Mouse (Mus musculus): ENCODE measurements around the gene Cops7b. TPM values are rescaled to one million over a fixed set of nuclear protein-coding genes. Genes with fewer than 3 reads are reported as not detected.
A peak's percentile ranks its signal among the peaks of the same experiment; 100 is the strongest.

Gene Cops7b
- polyA plus RNA-seq, 1 experiment from 2014 or later: 45.9 TPM

- 50% methylated on average over 1 of the region's 1 CpGs for WGBS
- Histone ChIP-seq H3K27me3 (ENCODE audit: insufficient read depth, poor library complexity, severe bottlenecking) (no peaks in the 10 kb centered on the region), H3K36me3 (peaks cover 19% of the 10 kb centered on the region), H3K4me1 (no peaks in the 10 kb centered on the region), H3K4me3 (no peak overlapping the region), H3K9me3 (no peaks in the 10 kb centered on the region), H3K27ac (no peak overlapping the region)
- DNase-seq (ENCODE audit: low spot score): no peak
Observed at GRCm38 (mm10) chr1:86612081-86612480, 29.4 kb downstream of the Cops7b start.

GRCm38 (mm10) chr1:86614269-86614668 is 31.6 kb downstream of the Cops7b start:
- H3K4me1 ChIP-seq: no peaks in the 10 kb centered on the region
- no peak overlapping the region for H3K27ac ChIP-seq
- no peaks in the 10 kb centered on the region for H3K9me3 ChIP-seq
- no peaks in the 10 kb centered on the region for H3K27me3 ChIP-seq (ENCODE audit: insufficient read depth, poor library complexity, severe bottlenecking)
- H3K36me3 ChIP-seq: peaks cover 5% of the 10 kb centered on the region; the same call in 1 of the 2 replicates
- DNase-seq (ENCODE audit: low spot score): no peak
- H3K4me3 ChIP-seq: no peak overlapping the region

- no peaks in the 10 kb centered on the region for H3K27me3 ChIP-seq (ENCODE audit: insufficient read depth, poor library complexity, severe bottlenecking)
- H3K4me1 ChIP-seq: no peaks in the 10 kb centered on the region
- no peaks in the 10 kb centered on the region for H3K36me3 ChIP-seq
- no peak overlapping the region for H3K27ac ChIP-seq
- H3K4me3 ChIP-seq: no peak overlapping the region
- no peak for DNase-seq (ENCODE audit: low spot score)
- no peaks in the 10 kb centered on the region for H3K9me3 ChIP-seq
- 56% methylated on average over 10 of the region's 10 CpGs for WGBS
Observed at GRCm38 (mm10) chr1:86618454-86619125, 35.9 kb downstream of the Cops7b start.

GRCm38 (mm10) chr1:86622296-86622695 is 39.6 kb downstream of the Cops7b start:
- H3K27me3 ChIP-seq (ENCODE audit: insufficient read depth, poor library complexity, severe bottlenecking): no peaks in the 10 kb centered on the region
- WGBS: 73% methylated on average over 2 of the region's 2 CpGs

GRCm38 (mm10) chr1:86623001-86624000 is 40.6 kb downstream of the Cops7b start:
- WGBS: 49% methylated on average over 16 of the region's 16 CpGs

More at GRCm38 (mm10) chr1:86622296-86622695, 39.6 kb downstream of the Cops7b start:
- Histone ChIP-seq H3K4me1 (no peaks in the 10 kb centered on the region), H3K27ac (no peak overlapping the region), H3K9me3 (no peaks in the 10 kb centered on the region), H3K36me3 (no peaks in the 10 kb centered on the region), H3K4me3 (no peak overlapping the region)
- DNase-seq (ENCODE audit: low spot score): no peak

GRCm38 (mm10) chr1:86628270-86628669 is 45.6 kb downstream of the Cops7b start:
- no peaks in the 10 kb centered on the region for H3K27me3 ChIP-seq (ENCODE audit: insufficient read depth, poor library complexity, severe bottlenecking)
- no peaks in the 10 kb centered on the region for H3K9me3 ChIP-seq
- 0 out of 2 replicates have a peak, but pooled peaks cover 3% of the 10 kb centered on the region for H3K4me1 ChIP-seq
- no peak for DNase-seq (ENCODE audit: low spot score)
- no peaks in the 10 kb centered on the region for H3K36me3 ChIP-seq
- WGBS: 70% methylated on average over 3 of the region's 3 CpGs
- H3K4me3 ChIP-seq: no peak overlapping the region
- H3K27ac ChIP-seq: no peak overlapping the region

More at GRCm38 (mm10) chr1:86623001-86624000, 40.6 kb downstream of the Cops7b start:
- H3K36me3 ChIP-seq: no peaks in the 10 kb centered on the region
- no peak overlapping the region for H3K27ac ChIP-seq
- no peaks in the 10 kb centered on the region for H3K9me3 ChIP-seq
- H3K4me3 ChIP-seq: no peak overlapping the region
- no peak for DNase-seq (ENCODE audit: low spot score)
- H3K27me3 ChIP-seq (ENCODE audit: insufficient read depth, poor library complexity, severe bottlenecking): no peaks in the 10 kb centered on the region
- H3K4me1 ChIP-seq: no peaks in the 10 kb centered on the region

GRCm38 (mm10) chr1:86629936-86630335 is 47.2 kb downstream of the Cops7b start:
- no peaks in the 10 kb centered on the region for H3K27me3 ChIP-seq (ENCODE audit: insufficient read depth, poor library complexity, severe bottlenecking)
- no peaks in the 10 kb centered on the region for H3K36me3 ChIP-seq
- H3K9me3 ChIP-seq: no peaks in the 10 kb centered on the region
- WGBS: 46% methylated on average over 4 of the region's 4 CpGs
- H3K27ac ChIP-seq: no peak overlapping the region
- no peak for DNase-seq (ENCODE audit: low spot score)
- H3K4me3 ChIP-seq: no peak overlapping the region
- H3K4me1 ChIP-seq: 0 out of 2 replicates have a peak, but pooled peaks cover 3% of the 10 kb centered on the region

- H3K27ac ChIP-seq: no peak overlapping the region
- no peaks in the 10 kb centered on the region for H3K36me3 ChIP-seq
- H3K4me3 ChIP-seq: no peak overlapping the region
- H3K4me1 ChIP-seq: 0 out of 2 replicates have a peak, but pooled peaks cover 3% of the 10 kb centered on the region
- no peak for DNase-seq (ENCODE audit: low spot score)
- no peaks in the 10 kb centered on the region for H3K27me3 ChIP-seq (ENCODE audit: insufficient read depth, poor library complexity, severe bottlenecking)
- WGBS: 81% methylated on average over 4 of the region's 4 CpGs
- no peaks in the 10 kb centered on the region for H3K9me3 ChIP-seq
Observed at GRCm38 (mm10) chr1:86630527-86630926, 47.8 kb downstream of the Cops7b start.

- H3K27me3 ChIP-seq (ENCODE audit: insufficient read depth, poor library complexity, severe bottlenecking): no peaks in the 10 kb centered on the region
- no peaks in the 10 kb centered on the region for H3K36me3 ChIP-seq
- WGBS: 69% methylated on average over 6 of the region's 6 CpGs
- no peak overlapping the region for H3K27ac ChIP-seq
- 0 out of 2 replicates have a peak, but pooled peaks cover 3% of the 10 kb centered on the region for H3K4me1 ChIP-seq
- no peak for DNase-seq (ENCODE audit: low spot score)
- H3K4me3 ChIP-seq: no peak overlapping the region
- H3K9me3 ChIP-seq: no peaks in the 10 kb centered on the region
Observed at GRCm38 (mm10) chr1:86632732-86633380, 50.2 kb downstream of the Cops7b start.

- WGBS: 59% methylated on average over 3 of the region's 3 CpGs
Observed at GRCm38 (mm10) chr1:86633434-86633833, 50.7 kb downstream of the Cops7b start.

GRCm38 (mm10) chr1:86633840-86634750 is 51.4 kb downstream of the Cops7b start:
- no peaks in the 10 kb centered on the region for H3K36me3 ChIP-seq
- H3K4me1 ChIP-seq: 0 out of 2 replicates have a peak, but pooled peaks cover 3% of the 10 kb centered on the region
- 46% methylated on average over 7 of the region's 7 CpGs for WGBS
- H3K4me3 ChIP-seq: peak overlapping the region; percentile 31; the same call in 1 of the 2 replicates
- no peak for DNase-seq (ENCODE audit: low spot score)
- no peak overlapping the region for H3K27ac ChIP-seq
- H3K27me3 ChIP-seq (ENCODE audit: insufficient read depth, poor library complexity, severe bottlenecking): no peaks in the 10 kb centered on the region
- no peaks in the 10 kb centered on the region for H3K9me3 ChIP-seq

More at GRCm38 (mm10) chr1:86633434-86633833, 50.7 kb downstream of the Cops7b start:
- Histone ChIP-seq H3K4me3 (no peak overlapping the region), H3K9me3 (no peaks in the 10 kb centered on the region), H3K36me3 (no peaks in the 10 kb centered on the region), H3K4me1 (0 out of 2 replicates have a peak, but pooled peaks cover 3% of the 10 kb centered on the region), H3K27ac (no peak overlapping the region), H3K27me3 (ENCODE audit: insufficient read depth, poor library complexity, severe bottlenecking) (no peaks in the 10 kb centered on the region)
- DNase-seq (ENCODE audit: low spot score): no peak

Measured in heart, embryonic 10.5 days (tissue).